Mouse (Mus musculus): ENCODE measurements at regions not wholly inside any gene's neighbourhood (a gene's known extent, or its start where the extent isn't known, plus 50 kb on each side); places are given as distances from the start of the nearest gene placed in this dataset.

GRCm38 (mm10) chr3:130833722-130834121 is 103.5 kb upstream of the Rpl34 start:
- H3K4me1 ChIP-seq (ENCODE audit: control insufficient read depth, insufficient read depth, low read length) = peaks cover 12% of the 10 kb centered on the region
- no peak for DNase-seq (ENCODE audit: low spot score)
- 74% methylated on average over 5 of the region's 5 CpGs for WGBS
- no peak overlapping the region for H3K9ac ChIP-seq (ENCODE audit: low read depth, low read length)
- H3K27ac ChIP-seq (replicated peaks; ENCODE audit: low read depth, low read length) = no peak overlapping the region
- no peak overlapping the region for H3K4me2 ChIP-seq (ENCODE audit: low read depth, low read length)
- H3K9me3 ChIP-seq (ENCODE audit: control insufficient read depth, low read length) = no peaks in the 10 kb centered on the region
- no peak for ATAC-seq (ENCODE audit: low read depth)
- H3K36me3 ChIP-seq (ENCODE audit: control insufficient read depth, insufficient read depth, low read length) = no peaks in the 10 kb centered on the region
- no peak overlapping the region for H3K4me3 ChIP-seq (ENCODE audit: low read depth, low read length)
- H3K27me3 ChIP-seq (replicated peaks; ENCODE audit: control insufficient read depth, insufficient read depth, low read length) = no peaks in the 10 kb centered on the region

- Histone ChIP-seq H3K9me3 (ENCODE audit: control insufficient read depth, low read length) (no peaks in the 10 kb centered on the region), H3K4me2 (ENCODE audit: low read depth, low read length) (no peak overlapping the region), H3K36me3 (ENCODE audit: control insufficient read depth, insufficient read depth, low read length) (no peaks in the 10 kb centered on the region), H3K4me3 (ENCODE audit: low read depth, low read length) (no peak overlapping the region), H3K4me1 (ENCODE audit: control insufficient read depth, insufficient read depth, low read length) (peaks cover 10% of the 10 kb centered on the region), H3K27me3 (replicated peaks; ENCODE audit: control insufficient read depth, insufficient read depth, low read length) (no peaks in the 10 kb centered on the region), H3K9ac (ENCODE audit: low read depth, low read length) (no peak overlapping the region), H3K27ac (replicated peaks; ENCODE audit: low read depth, low read length) (no peak overlapping the region)
- ATAC-seq (ENCODE audit: low read depth) (no peak), DNase-seq (ENCODE audit: low spot score) (no peak)
- WGBS = 65% methylated on average over 9 of the region's 9 CpGs
These were observed 102.9 kb upstream of the Rpl34 start for GRCm38 (mm10) chr3:130833082-130833481.

- WGBS = 84% methylated on average over 6 of the region's 6 CpGs
- ATAC-seq (ENCODE audit: low read depth) (no peak), DNase-seq (ENCODE audit: low spot score) (no peak)
- no peak overlapping the region for H3K4me2 ChIP-seq (ENCODE audit: low read depth, low read length)
- H3K9me3 ChIP-seq (ENCODE audit: control insufficient read depth, low read length) = no peaks in the 10 kb centered on the region
- no peak overlapping the region for H3K9ac ChIP-seq (ENCODE audit: low read depth, low read length)
- no peaks in the 10 kb centered on the region for H3K36me3 ChIP-seq (ENCODE audit: control insufficient read depth, insufficient read depth, low read length)
- H3K4me3 ChIP-seq (ENCODE audit: low read depth, low read length) = no peak overlapping the region
- no peaks in the 10 kb centered on the region for H3K27me3 ChIP-seq (replicated peaks; ENCODE audit: control insufficient read depth, insufficient read depth, low read length)
- no peak overlapping the region for H3K27ac ChIP-seq (replicated peaks; ENCODE audit: low read depth, low read length)
- H3K4me1 ChIP-seq (ENCODE audit: control insufficient read depth, insufficient read depth, low read length) = peaks cover 14% of the 10 kb centered on the region
These were observed 101.6 kb upstream of the Rpl34 start for GRCm38 (mm10) chr3:130831788-130832187.

- Histone ChIP-seq H3K9me3 (ENCODE audit: control insufficient read depth, low read length) (no peaks in the 10 kb centered on the region), H3K36me3 (ENCODE audit: control insufficient read depth, insufficient read depth, low read length) (no peaks in the 10 kb centered on the region), H3K4me1 (ENCODE audit: control insufficient read depth, insufficient read depth, low read length) (peaks cover 8% of the 10 kb centered on the region; the same call in 1 of the 2 replicates), H3K27ac (replicated peaks; ENCODE audit: low read depth, low read length) (no peak overlapping the region), H3K9ac (ENCODE audit: low read depth, low read length) (no peak overlapping the region), H3K4me2 (ENCODE audit: low read depth, low read length) (no peak overlapping the region), H3K4me3 (ENCODE audit: low read depth, low read length) (no peak overlapping the region), H3K27me3 (replicated peaks; ENCODE audit: control insufficient read depth, insufficient read depth, low read length) (no peaks in the 10 kb centered on the region)
- no peak for DNase-seq (ENCODE audit: low spot score)
- WGBS = 56% methylated on average over 4 of the region's 4 CpGs
- ATAC-seq (ENCODE audit: low read depth) = no peak
These were observed 98.1 kb upstream of the Rpl34 start for GRCm38 (mm10) chr3:130828346-130828745.

GRCm38 (mm10) chr3:130827934-130828333 is 97.7 kb upstream of the Rpl34 start:
- H3K9me3 ChIP-seq (ENCODE audit: control insufficient read depth, low read length) = no peaks in the 10 kb centered on the region
- ATAC-seq (ENCODE audit: low read depth) (no peak), DNase-seq (ENCODE audit: low spot score) (no peak)
- no peaks in the 10 kb centered on the region for H3K27me3 ChIP-seq (replicated peaks; ENCODE audit: control insufficient read depth, insufficient read depth, low read length)
- no peak overlapping the region for H3K4me2 ChIP-seq (ENCODE audit: low read depth, low read length)
- 69% methylated on average over 4 of the region's 4 CpGs for WGBS
- no peak overlapping the region for H3K9ac ChIP-seq (ENCODE audit: low read depth, low read length)
- H3K4me3 ChIP-seq (ENCODE audit: low read depth, low read length) = no peak overlapping the region
- no peaks in the 10 kb centered on the region for H3K36me3 ChIP-seq (ENCODE audit: control insufficient read depth, insufficient read depth, low read length)
- peaks cover 5% of the 10 kb centered on the region; the same call in 1 of the 2 replicates for H3K4me1 ChIP-seq (ENCODE audit: control insufficient read depth, insufficient read depth, low read length)
- no peak overlapping the region for H3K27ac ChIP-seq (replicated peaks; ENCODE audit: low read depth, low read length)

- H3K4me3 ChIP-seq (ENCODE audit: low read depth, low read length) = no peak overlapping the region
- peaks cover 4% of the 10 kb centered on the region; the same call in 1 of the 2 replicates for H3K4me1 ChIP-seq (ENCODE audit: control insufficient read depth, insufficient read depth, low read length)
- H3K36me3 ChIP-seq (ENCODE audit: control insufficient read depth, insufficient read depth, low read length) = no peaks in the 10 kb centered on the region
- H3K27ac ChIP-seq (replicated peaks; ENCODE audit: low read depth, low read length) = no peak overlapping the region
- 65% methylated on average over 6 of the region's 6 CpGs for WGBS
- ATAC-seq (ENCODE audit: low read depth) = no peak
- no peak overlapping the region for H3K9ac ChIP-seq (ENCODE audit: low read depth, low read length)
- DNase-seq (ENCODE audit: low spot score) = no peak
- H3K27me3 ChIP-seq (replicated peaks; ENCODE audit: control insufficient read depth, insufficient read depth, low read length) = no peaks in the 10 kb centered on the region
- no peak overlapping the region for H3K4me2 ChIP-seq (ENCODE audit: low read depth, low read length)
- no peaks in the 10 kb centered on the region for H3K9me3 ChIP-seq (ENCODE audit: control insufficient read depth, low read length)
These were observed 96.8 kb upstream of the Rpl34 start for GRCm38 (mm10) chr3:130827021-130827420.

GRCm38 (mm10) chr3:130819837-130820098 is 89.6 kb upstream of the Rpl34 start:
- no peak overlapping the region for H3K9ac ChIP-seq (ENCODE audit: low read depth, low read length)
- H3K27me3 ChIP-seq (replicated peaks; ENCODE audit: control insufficient read depth, insufficient read depth, low read length) = no peaks in the 10 kb centered on the region
- DNase-seq (ENCODE audit: low spot score) = no peak
- H3K4me3 ChIP-seq (ENCODE audit: low read depth, low read length) = no peak overlapping the region
- 0 out of 2 replicates have a peak overlapping the region, but pooled peaks have one; percentile 53 for H3K27ac ChIP-seq (replicated peaks; ENCODE audit: low read depth, low read length)
- 54% methylated on average over 9 of the region's 9 CpGs for WGBS
- no peaks in the 10 kb centered on the region for H3K9me3 ChIP-seq (ENCODE audit: control insufficient read depth, low read length)
- H3K4me1 ChIP-seq (ENCODE audit: control insufficient read depth, insufficient read depth, low read length) = peaks cover 17% of the 10 kb centered on the region
- H3K36me3 ChIP-seq (ENCODE audit: control insufficient read depth, insufficient read depth, low read length) = no peaks in the 10 kb centered on the region
- no peak for ATAC-seq (ENCODE audit: low read depth)
- no peak overlapping the region for H3K4me2 ChIP-seq (ENCODE audit: low read depth, low read length)

GRCm38 (mm10) chr3:130819031-130819836 is 89.0 kb upstream of the Rpl34 start:
- no peaks in the 10 kb centered on the region for H3K27me3 ChIP-seq (replicated peaks; ENCODE audit: control insufficient read depth, insufficient read depth, low read length)
- DNase-seq (ENCODE audit: low spot score) (no peak), ATAC-seq (ENCODE audit: low read depth) (peak; percentile 30)
- no peak overlapping the region for H3K27ac ChIP-seq (replicated peaks; ENCODE audit: low read depth, low read length)
- no peaks in the 10 kb centered on the region for H3K9me3 ChIP-seq (ENCODE audit: control insufficient read depth, low read length)
- H3K4me2 ChIP-seq (ENCODE audit: low read depth, low read length) = peak overlapping the region; percentile 52
- 30% methylated on average over 17 of the region's 17 CpGs for WGBS
- peaks cover 17% of the 10 kb centered on the region for H3K4me1 ChIP-seq (ENCODE audit: control insufficient read depth, insufficient read depth, low read length)
- H3K4me3 ChIP-seq (ENCODE audit: low read depth, low read length) = peak overlapping the region; percentile 31
- no peaks in the 10 kb centered on the region for H3K36me3 ChIP-seq (ENCODE audit: control insufficient read depth, insufficient read depth, low read length)
- H3K9ac ChIP-seq (ENCODE audit: low read depth, low read length) = no peak overlapping the region

GRCm38 (mm10) chr3:130818467-130819030 is 88.4 kb upstream of the Rpl34 start:
- H3K4me2 ChIP-seq (ENCODE audit: low read depth, low read length) = peak overlapping the region; percentile 52
- no peaks in the 10 kb centered on the region for H3K9me3 ChIP-seq (ENCODE audit: control insufficient read depth, low read length)
- H3K27me3 ChIP-seq (replicated peaks; ENCODE audit: control insufficient read depth, insufficient read depth, low read length) = no peaks in the 10 kb centered on the region
- peaks cover 17% of the 10 kb centered on the region for H3K4me1 ChIP-seq (ENCODE audit: control insufficient read depth, insufficient read depth, low read length)
- WGBS = 3% methylated on average over 18 of the region's 18 CpGs
- DNase-seq (ENCODE audit: low spot score) = peak; percentile 93
- ATAC-seq (ENCODE audit: low read depth) = peak; percentile 79
- H3K9ac ChIP-seq (ENCODE audit: low read depth, low read length) = 0 out of 2 replicates have a peak overlapping the region, but pooled peaks have one; percentile 38
- H3K27ac ChIP-seq (replicated peaks; ENCODE audit: low read depth, low read length) = no peak overlapping the region
- H3K36me3 ChIP-seq (ENCODE audit: control insufficient read depth, insufficient read depth, low read length) = no peaks in the 10 kb centered on the region
- H3K4me3 ChIP-seq (ENCODE audit: low read depth, low read length) = peak overlapping the region; percentile 31
